Mouse (Mus musculus) C2C12 (cell line): Measurements from ENCODE around the gene Ankrd12.

Experiments used
- CEBPB ChIP-seq: IDR thresholded peaks from one replicate; pipeline ENCODE4 v1.6.1; 2011; ENCODE audit warnings: low read depth, mild to moderate bottlenecking, control low read depth, moderate library complexity
- CTCF ChIP-seq: IDR thresholded peaks from one replicate; pipeline ENCODE4 v1.5.1; 2011; ENCODE audit not compliant: control insufficient read depth, insufficient read depth, insufficient read length
- FOSL1 ChIP-seq: IDR thresholded peaks from one replicate; pipeline ENCODE4 v1.8.0; 2011; ENCODE audit warnings: mild to moderate bottlenecking, low read length; ENCODE audit not compliant: poor library complexity, insufficient read depth, severe bottlenecking
- USF1 ChIP-seq: IDR thresholded peaks from one replicate; pipeline ENCODE4 v1.6.1; 2011; ENCODE audit warnings: low read depth, mild to moderate bottlenecking, control low read depth, moderate library complexity

- TF ChIP-seq CTCF (no peak), CEBPB (no peak), FOSL1 (no peak), USF1 (no peak)
These were observed 13.4 kb upstream of the Ankrd12 start for GRCm38 (mm10) chr17:66090251-66090650.
